Mouse (Mus musculus) mature B cell (primary cell): Measurements from ENCODE around the gene B4galnt3.

Source experiments
- in situ Hi-C: fragments of 300-500 bp; cut with MboI; formaldehyde crosslinking; loops from 2 replicates; pipeline ENCODE4 v1.14.3; 2019

The B4galnt3 gene

DNA sequence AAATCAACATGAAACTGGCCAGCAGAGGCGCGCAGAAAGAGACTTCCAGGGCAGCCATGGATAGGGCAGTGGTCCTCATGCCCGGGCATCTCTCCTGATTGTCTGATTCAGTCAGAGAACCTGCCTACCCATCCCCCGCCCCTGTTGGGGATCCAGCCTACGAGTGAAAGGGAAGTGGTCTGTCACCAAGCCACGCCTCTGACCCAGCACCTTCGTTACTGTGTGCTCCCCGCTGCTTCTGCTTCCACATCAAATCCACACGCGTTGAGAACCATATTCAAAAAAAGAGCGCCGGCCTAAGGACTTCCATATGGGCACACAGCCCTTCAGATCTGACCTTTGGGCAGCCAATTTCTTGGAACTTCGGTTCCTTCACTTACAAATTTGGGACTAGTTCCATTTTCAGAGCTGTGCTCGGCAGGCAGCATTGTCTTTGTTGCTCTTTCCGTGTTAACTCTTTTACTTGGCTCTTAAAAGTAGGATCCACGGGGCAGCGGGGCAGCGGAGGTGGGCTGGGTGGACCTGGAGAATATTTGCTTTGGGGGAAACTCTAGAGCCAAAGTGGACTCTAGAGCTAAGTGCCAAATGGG, 106.7 kb downstream of the B4galnt3 start:
- in situ Hi-C loops = no loop called here

DNA sequence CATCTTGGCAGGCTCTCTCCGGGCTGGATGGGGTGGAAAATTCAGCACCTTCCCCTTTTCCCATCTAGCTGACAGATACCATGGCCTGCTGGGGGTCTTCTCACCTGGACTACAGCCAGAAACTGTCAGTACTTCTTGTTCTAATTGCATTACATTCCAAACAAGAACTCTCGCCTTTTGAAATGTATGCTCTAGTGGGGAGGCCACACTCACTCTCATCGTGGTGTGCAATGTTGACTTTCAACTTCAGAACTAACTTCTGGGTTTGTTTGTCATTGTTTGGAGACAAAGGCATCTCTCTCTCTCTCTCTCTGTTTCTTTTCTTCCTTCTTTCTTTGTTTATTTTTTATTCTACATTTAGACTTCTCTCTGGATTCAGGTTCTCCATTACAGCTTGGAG, 107.8 kb downstream of the B4galnt3 start:
- in situ Hi-C loops = no loop called here

DNA sequence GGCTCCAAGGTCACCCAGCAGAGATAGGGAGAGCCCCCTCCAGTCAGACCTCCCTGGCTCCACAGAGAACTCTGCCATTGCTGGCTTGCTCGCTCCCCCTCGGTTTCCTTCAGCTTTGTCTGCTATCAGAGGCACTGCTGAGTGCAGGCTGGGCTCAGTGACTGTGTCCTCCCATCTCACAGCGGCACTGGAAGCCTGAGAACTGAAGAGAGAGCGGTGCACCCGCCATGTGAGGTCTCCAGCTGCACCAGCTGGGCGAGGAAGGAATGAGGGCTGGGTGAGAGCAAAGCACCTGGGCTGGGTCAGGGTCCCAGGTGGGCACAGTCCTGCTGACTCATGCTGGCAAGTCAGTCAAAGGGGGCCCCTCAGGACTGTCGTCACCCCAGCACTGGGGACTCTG, 108.6 kb downstream of the B4galnt3 start:
- in situ Hi-C loops = no loop called here

DNA sequence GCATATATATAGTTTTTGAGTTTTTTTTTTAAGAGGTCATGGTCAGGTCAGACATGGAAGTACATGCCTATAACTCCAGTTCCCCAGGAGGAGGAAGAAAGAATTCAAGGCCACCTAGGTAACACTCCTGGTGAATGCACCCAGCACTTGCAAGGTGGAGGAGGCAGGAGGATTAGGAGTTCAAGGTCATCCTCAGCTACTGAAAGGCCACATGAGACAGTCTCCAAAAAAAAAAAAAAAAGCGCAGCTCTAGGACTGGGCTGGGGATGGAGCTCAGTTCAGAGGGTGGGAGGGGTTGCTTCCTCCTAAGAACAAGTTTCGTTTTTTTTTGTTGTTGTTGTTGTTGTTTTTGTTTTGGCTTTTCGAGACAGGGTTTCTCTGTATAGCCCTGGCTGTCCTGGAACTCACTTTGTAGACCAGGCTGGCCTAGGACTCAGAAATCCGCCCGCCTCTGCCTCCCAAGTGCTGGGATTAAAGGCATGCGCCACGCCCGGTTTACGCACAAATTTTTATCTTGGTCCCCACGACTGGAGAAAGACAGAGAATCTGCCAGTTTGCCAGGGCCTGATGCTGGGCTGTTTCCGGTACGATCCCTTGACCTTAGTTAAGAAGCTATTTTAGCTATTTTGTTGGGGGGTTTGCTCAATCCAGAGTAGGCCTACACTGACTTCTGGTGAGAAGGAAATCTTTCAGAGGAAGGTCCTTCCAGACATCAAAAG, 109.2 kb downstream of the B4galnt3 start:
- in situ Hi-C loops = no loop called here

DNA sequence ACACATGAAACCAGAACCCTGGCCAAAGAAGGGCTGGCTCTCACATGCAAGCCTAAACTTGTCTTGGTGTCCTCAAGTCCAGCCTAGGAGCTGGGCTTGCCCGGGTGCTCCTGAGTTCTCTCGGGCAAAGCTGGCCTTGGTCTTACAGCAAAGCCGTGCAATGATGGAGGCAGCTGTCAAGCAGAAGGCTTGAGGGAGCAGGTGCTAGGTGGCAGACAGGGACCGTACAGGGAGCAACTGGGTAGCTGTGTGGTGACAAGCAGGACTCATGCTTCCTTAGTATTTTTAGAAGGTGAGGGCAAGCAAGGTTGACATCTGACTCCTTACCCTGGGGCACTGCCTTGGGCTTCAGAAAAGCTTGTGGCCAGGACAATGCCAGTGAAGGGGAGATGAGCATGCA, 110.6 kb downstream of the B4galnt3 start:
- in situ Hi-C loops = no loop called here

DNA sequence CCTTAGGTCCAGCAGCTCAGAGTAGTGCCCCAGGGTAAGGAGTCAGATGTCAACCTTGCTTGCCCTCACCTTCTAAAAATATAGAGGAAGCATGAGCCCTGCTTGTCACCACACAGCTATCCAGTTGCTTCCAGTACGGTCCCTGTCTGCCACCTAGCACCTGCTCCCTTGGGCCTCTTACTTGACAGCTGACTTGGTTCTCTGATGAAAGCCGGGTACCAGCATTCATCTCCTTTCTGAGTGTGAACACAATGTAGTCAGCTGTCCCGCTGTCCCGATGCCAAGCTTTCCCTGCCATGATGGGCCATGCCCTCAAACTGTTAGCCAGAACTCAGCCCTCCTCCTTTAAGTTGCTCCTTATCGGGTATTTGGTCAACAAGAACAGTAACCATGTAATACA, 112.2 kb downstream of the B4galnt3 start:
- in situ Hi-C loops = no loop called here

DNA sequence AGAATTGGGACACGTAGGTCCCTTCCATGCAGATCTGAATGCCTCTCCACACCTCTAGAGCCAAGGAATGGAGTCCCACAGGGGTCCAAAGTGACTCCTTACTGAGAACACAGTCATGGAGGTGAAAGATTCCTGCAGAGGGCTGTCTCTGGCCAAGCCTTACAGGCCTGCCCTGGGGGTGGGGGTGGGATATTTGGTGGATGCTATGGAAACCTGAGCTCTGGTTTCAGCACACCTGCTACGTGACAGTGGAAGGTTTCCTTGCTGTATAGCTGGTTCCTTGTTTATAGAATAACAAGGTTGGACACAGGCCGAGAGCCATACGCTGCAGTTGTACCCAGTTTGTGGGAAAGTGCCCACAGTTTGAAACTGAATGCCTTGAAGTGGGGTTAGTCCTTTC, 113.9 kb downstream of the B4galnt3 start:
- in situ Hi-C loops = no loop called here

DNA sequence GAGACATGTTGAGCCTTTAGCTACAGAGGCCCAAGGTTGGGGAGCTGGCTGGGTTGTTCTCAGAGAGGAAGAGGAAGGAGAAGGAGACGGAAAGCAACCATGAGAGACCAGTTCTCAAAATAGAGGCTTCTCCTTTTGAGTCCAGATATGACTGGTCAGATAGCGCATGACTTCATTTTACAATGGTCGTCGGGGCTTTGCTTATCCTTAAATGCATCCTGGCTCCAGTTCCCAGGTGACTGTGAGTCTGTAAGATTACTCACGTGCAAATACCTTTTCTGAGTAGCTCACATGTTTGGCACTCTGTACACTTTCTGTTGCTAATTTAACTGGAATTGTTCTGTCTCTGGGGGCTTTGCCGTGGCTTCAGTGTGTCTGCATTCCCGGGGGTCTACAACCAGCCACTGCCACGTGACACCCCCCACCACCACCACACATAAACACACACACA, 114.6 kb downstream of the B4galnt3 start:
- in situ Hi-C loops = no loop called here

DNA sequence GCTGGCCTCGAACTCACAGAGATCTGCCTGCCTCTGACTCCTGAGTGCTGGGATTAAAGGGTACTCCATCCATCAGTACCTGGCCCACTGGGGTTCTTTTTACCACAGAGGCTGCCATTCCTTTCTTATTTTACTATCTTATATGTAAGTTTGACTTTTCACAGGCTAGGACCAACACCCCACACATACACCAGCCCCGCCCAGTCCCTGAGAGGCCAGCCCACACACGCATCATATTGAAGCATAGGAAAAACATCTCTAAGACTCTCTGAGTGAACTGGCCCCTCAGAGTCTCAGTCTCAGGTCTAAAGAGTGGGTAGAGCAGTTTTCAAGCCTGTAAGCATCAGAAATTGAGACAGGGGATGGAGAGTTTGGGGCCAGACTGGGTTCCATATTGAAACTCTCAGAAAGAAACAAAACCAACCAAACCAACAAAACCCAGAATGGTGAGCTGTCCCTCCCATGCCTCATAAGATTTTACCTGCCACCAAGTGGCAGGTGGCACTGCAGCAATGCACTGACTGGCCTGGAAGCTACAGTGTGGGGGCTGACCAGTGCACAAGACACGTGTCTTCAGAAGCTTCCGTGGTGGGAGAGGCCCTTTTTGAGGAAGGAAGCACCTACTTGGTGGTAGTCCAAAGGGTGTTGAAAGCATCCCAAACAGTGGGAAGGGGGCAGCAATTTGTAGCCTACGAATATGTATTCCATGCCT, 115.2 kb downstream of the B4galnt3 start:
- in situ Hi-C loops = no loop called here

DNA sequence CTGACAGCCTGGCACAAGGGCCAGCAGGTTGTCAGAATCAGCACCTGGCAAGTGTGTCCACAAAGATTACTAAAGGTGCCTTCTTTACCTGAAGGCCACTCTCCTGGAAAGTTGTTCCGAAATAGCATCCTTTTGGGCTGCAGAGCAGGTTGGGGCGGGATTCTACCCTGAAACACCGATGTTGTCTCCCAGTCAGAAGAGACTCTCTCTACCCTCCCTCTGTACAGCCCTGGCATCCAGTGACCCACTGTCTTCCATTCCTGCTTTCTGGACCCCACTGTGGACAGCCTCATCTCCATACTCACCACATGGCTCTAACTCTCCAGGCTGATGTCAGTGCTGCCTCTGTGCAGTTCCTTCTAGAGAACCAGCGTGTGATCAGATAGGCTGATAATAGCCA, 118.7 kb downstream of the B4galnt3 start:
- in situ Hi-C loops = no loop called here

DNA sequence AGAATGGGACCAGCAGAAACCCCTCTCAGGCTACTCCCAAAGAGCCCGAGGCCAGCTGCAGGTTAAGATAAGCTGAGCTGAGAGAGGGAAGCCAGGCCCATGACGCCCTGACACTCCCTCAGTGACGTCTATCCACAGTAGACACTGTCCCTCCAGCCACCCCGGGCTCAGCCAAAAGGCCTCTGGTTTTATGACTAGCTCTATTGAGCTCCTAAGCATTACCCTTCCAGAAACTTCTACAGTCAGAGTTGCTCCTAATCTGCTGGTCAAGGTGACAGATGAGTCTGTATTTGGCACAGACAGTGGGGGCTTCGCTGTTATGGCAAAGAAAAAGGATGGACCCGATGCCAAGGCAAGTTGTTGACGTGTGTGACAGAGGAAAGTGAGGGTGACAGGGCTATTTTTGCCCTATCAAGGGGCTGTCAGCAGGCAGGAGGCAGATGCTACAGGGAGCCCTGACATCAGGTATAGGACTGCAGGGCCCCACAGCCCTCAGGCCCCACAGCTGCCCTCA, 119.7 kb downstream of the B4galnt3 start:
- in situ Hi-C loops = no loop called here

DNA sequence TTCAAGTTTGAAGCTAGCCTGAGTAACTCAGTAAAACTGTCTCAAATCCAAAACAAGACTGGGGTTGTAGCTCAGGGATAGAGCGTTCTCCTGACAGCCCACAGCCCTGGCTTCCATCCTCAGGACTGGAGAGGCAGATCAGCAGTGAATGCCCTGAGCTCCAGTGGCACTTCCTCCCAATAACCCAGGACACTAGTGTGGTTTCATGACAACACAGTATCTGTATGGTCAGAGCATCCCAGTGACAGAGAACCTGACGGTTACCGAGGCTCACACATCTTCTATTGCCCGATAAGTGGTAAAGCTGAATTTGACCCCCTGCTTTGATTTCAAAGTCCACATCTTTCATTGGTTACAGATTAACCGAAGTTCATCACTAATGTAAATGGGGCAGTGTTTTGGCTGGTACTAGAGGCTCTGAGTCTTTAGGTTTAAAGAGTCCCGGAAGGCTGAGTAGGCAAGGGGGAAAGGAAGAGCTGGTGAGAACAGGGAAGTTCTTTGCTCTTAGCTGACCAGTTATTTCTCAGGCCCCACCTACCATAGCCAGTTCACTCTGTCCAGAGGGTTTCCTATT, 120.2 kb downstream of the B4galnt3 start:
- in situ Hi-C loops = no loop called here

DNA sequence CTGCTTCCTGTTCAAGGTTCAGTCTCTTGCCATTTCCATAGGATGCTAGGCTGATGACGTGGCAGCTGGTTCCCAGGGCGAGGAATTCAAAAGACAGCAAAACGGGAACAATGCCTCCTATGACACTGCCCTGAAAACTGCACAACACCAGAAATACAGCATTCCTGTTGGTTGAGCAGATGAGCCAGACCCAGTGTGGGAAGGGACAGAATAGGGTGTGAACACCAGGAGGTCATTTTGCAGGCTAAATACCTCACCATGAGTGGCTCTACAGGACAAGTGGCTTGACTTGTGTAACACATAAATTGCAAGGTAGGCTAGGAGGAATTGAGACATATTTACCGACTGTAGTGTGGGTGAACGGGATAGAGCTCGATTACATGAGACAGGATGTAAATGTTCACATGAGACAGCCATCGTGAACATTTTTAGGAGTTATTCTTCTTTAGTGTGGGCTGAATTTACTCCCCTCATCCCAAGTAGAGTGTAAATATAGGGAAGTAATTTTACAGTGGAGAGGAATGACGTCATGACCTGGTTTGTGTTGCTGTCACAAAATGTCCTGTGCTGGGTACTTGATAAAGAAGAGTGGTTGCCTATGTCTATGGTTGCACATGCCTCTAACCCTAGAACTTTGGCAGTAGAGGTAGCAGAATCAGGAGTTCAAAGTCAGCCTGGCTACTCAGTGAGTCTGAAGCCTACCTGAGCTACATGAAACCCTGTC, 121.9 kb downstream of the B4galnt3 start:
- in situ Hi-C loops = no loop called here

DNA sequence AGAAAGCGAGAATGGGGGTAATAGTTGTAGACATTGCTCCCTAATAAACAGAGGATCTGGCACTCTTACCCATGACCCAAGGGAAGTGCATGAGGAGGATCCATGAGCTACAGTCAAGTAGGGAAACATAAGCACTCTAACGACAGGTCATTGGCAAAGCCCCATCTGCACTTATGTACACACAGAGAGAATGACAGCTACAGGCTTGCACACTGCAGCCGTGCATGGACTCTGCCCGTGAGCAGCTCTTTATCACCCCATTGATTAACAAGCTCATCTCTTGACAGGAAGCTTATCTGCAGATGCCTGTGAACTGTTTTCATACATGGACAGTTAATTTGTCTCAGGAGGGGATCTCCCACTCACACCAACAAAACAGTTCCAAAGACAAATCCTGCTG, 126.8 kb downstream of the B4galnt3 start:
- in situ Hi-C loops = no loop called here

DNA sequence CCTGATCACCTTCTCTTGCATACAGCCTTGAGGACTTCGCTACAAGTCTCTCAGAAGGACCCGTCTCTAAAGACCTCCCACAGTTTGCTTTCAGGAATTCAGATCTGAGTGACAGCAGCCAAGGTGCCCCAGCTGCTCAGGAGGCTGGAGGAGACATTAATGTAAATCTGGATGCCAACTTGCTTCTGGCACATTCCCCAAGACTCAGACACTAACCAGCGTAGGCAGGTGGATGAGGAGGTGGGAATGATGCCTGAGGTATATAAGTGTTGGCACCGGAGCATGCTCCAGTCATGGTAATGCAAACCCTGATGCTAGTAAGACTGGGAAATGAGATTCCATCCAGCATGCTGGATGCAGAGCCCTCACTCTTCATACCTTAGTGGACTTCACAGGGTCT, 129.6 kb downstream of the B4galnt3 start:
- in situ Hi-C loops = no loop called here

DNA sequence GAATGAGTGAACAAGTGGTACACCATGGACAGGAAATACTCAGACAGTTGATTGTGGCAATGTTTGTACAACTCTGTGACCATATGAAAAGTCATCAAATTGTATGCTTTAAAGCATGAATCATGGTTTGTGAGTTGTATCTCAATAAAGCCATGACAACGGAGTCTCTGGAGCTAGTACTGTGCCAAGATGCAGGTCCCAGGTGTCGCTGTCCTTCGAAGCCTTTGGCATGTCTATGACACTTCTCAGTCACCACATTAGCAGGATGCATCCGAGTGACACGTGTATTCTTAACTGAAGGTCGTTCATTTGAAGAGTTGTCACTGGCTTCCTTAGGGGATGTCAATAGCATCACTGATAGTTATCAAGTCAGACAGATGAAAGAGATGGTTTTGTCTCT, 131.4 kb downstream of the B4galnt3 start:
- in situ Hi-C loops = no loop called here

DNA sequence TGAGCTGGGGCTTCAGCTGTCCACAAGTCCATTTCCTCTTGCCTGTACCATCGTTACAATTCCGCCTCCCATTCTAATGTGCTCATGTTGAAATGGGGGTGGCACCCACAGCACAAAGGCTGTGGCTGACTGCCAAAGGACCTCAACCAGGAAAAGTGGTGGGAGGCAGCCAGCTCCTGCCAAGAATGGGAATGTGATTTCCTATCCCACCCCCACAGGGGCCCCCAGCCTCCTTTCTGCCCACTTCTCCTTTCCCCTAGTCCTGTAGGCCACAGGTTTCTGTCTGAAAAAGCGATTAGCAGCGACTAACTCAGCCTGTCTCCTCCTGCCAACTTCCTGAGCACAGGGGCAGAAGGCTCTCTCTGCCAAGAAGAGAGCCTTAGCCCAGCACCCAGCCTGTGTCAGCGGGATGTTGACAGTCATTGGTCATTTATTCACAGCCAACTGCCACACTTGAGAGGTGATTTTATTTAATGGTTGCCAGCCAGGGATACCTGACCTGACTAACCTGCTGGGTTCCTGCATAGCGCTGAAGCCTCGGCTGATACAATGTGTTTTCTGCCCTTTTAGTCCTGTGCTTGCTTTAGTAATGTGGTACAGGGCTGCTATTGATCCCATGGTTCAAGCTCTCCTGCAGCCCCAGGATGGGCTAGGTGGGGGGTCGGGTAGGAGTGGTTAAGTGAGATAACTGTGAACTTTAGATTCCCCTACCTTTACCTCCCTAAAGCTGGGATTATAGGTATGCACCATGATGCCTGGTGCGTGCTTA, 135.0 kb downstream of the B4galnt3 start:
- in situ Hi-C loops = no loop called here

DNA sequence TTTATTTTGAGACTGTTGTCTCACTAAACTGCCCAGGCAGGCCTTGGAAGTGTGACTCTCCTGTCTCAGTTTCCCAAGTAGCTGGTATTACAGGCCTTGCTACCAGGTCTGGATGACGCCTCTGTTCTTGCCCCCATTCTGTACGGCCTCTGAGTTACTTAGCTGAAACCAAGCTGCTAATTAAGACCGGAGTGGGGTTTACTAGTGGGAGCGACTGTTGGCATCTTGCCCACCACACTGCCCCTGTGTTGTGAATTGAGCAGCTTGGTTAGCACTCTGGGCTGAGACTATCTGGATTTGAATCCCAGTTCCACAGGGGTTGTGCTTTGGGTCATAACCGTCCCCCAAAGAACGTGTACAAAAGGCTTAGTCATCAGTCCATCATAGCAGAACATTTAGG, 136.9 kb downstream of the B4galnt3 start:
- in situ Hi-C loops = no loop called here

DNA sequence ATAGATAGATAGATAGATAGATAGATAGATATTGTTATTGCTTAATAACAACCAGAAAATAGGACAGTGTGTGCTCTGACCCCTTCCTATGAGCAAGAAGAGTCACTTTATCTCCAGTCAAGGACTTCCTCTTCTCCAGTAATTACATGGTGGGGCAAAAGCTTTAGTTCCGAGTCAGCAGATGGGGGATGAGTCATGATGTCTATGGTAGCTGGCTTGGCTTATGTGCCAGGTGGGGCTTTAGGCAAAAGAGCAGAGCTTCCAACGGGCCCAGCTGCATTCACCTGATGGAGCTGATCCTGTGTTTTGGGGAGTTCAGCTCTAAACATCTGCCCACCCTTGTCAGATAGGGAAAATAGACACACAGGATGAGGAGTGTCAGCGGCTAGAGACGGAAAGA, 138.8 kb downstream of the B4galnt3 start:
- in situ Hi-C loops = no loop called here

DNA sequence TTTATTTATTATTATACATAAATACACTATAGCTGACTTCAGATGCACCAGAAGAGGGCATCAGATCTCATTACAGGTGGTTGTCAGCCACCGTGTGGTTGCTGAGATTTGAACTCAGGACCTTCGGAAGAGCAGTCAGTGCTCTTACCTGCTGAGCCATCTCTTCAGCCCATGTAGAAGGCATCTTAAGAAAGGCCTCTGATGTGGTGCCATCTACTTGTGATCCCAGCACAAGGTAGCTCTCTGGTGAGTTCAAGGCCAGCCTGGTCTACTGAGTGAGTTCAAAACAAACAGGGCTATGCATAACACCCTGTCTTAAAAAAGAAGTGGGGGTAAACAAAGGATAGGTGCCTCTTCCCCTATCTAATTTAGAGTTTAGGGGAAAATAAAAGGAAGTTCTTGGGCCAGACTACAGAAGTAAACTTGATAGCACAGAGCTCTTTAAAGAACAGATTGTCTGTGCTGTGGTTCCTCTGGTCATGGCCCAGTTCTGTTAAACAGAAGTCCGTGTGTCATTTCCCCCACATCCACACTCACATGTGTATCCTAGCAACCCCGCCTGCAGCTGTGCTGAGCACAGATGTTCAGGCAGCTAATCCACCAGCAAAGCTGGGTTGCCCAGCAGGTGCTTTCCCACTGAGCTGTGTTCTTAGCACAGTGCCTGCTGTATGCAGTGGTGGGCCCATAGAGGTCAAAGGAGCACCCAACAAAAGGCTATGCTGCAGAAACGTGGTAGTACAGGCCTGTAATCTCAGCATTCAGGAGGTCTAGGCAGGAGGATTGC, 139.6 kb downstream of the B4galnt3 start:
- in situ Hi-C loops = no loop called here
